Mouse (Mus musculus): ENCODE results near the gene Plekhf1. TPM values are rescaled to one million over a fixed set of nuclear protein-coding genes. Genes with fewer than 3 reads are reported as not detected.

The Plekhf1 gene
- polyA plus RNA-seq, 1 experiment from 2014 or later = 0.77 TPM

- no peak overlapping the region for H3K9ac ChIP-seq
- ATAC-seq (ENCODE audit: low FRiP score) = no peak
- no peaks in the 10 kb centered on the region for H3K4me1 ChIP-seq (replicated peaks)
- H3K36me3 ChIP-seq = peaks cover 38% of the 10 kb centered on the region
- H3K4me2 ChIP-seq = no peak overlapping the region
- no peak overlapping the region for H3K4me3 ChIP-seq
- H3K27ac ChIP-seq = no peak overlapping the region
- no peaks in the 10 kb centered on the region for H3K9me3 ChIP-seq
- H3K27me3 ChIP-seq = no peaks in the 10 kb centered on the region
- 41% methylated on average over 10 of the region's 10 CpGs for WGBS
These were observed 36.2 kb downstream of the Plekhf1 start for GRCm38 (mm10) chr7:38191571-38191970.

- Histone ChIP-seq H3K9ac (no peak overlapping the region), H3K27me3 (no peaks in the 10 kb centered on the region), H3K4me1 (replicated peaks) (no peaks in the 10 kb centered on the region), H3K9me3 (no peaks in the 10 kb centered on the region), H3K4me3 (no peak overlapping the region), H3K36me3 (peaks cover 34% of the 10 kb centered on the region), H3K4me2 (no peak overlapping the region), H3K27ac (no peak overlapping the region)
- ATAC-seq (ENCODE audit: low FRiP score) = no peak
- WGBS = 60% methylated on average over 8 of the region's 8 CpGs
These were observed 36.7 kb downstream of the Plekhf1 start for GRCm38 (mm10) chr7:38191146-38191545.

GRCm38 (mm10) chr7:38190056-38190835 is 37.6 kb downstream of the Plekhf1 start:
- Histone ChIP-seq H3K9me3 (no peaks in the 10 kb centered on the region), H3K4me3 (no peak overlapping the region), H3K4me2 (no peak overlapping the region), H3K36me3 (peaks cover 27% of the 10 kb centered on the region), H3K9ac (no peak overlapping the region), H3K27me3 (no peaks in the 10 kb centered on the region), H3K4me1 (replicated peaks) (no peaks in the 10 kb centered on the region), H3K27ac (no peak overlapping the region)
- ATAC-seq (ENCODE audit: low FRiP score) = no peak
- WGBS = 88% methylated on average over 8 of the region's 8 CpGs

GRCm38 (mm10) chr7:38189136-38189982 is 38.5 kb downstream of the Plekhf1 start:
- ATAC-seq (ENCODE audit: low FRiP score) = no peak

GRCm38 (mm10) chr7:38188281-38189075 is 39.3 kb downstream of the Plekhf1 start:
- no peak for ATAC-seq (ENCODE audit: low FRiP score)
- H3K27ac ChIP-seq = no peak overlapping the region
- H3K4me3 ChIP-seq = no peak overlapping the region
- no peaks in the 10 kb centered on the region for H3K27me3 ChIP-seq
- no peak overlapping the region for H3K4me2 ChIP-seq
- H3K9me3 ChIP-seq = no peaks in the 10 kb centered on the region
- no peak overlapping the region for H3K9ac ChIP-seq
- H3K36me3 ChIP-seq = peaks cover 20% of the 10 kb centered on the region
- H3K4me1 ChIP-seq (replicated peaks) = peaks cover 7% of the 10 kb centered on the region
- WGBS = 96% methylated on average over 8 of the region's 8 CpGs

More at GRCm38 (mm10) chr7:38189136-38189982, 38.5 kb downstream of the Plekhf1 start:
- WGBS = 82% methylated on average over 15 of the region's 15 CpGs
- Histone ChIP-seq H3K9me3 (no peaks in the 10 kb centered on the region), H3K36me3 (peaks cover 20% of the 10 kb centered on the region), H3K27me3 (no peaks in the 10 kb centered on the region), H3K4me2 (no peak overlapping the region), H3K9ac (no peak overlapping the region), H3K4me3 (no peak overlapping the region), H3K4me1 (replicated peaks) (peaks cover 2% of the 10 kb centered on the region), H3K27ac (no peak overlapping the region)

GRCm38 (mm10) chr7:38187796-38188195 is 40.0 kb downstream of the Plekhf1 start:
- Histone ChIP-seq H3K4me2 (no peak overlapping the region), H3K27me3 (no peaks in the 10 kb centered on the region), H3K4me3 (no peak overlapping the region), H3K9ac (no peak overlapping the region), H3K36me3 (peaks cover 20% of the 10 kb centered on the region), H3K4me1 (replicated peaks) (peaks cover 14% of the 10 kb centered on the region), H3K9me3 (no peaks in the 10 kb centered on the region), H3K27ac (no peak overlapping the region)
- WGBS = 88% methylated on average over 4 of the region's 4 CpGs
- ATAC-seq (ENCODE audit: low FRiP score) = no peak

GRCm38 (mm10) chr7:38186861-38187260 is 41.0 kb downstream of the Plekhf1 start:
- H3K27me3 ChIP-seq = no peaks in the 10 kb centered on the region
- no peak overlapping the region for H3K4me2 ChIP-seq
- WGBS = 77% methylated on average over 4 of the region's 4 CpGs
- no peak overlapping the region for H3K4me3 ChIP-seq
- no peak overlapping the region for H3K9ac ChIP-seq
- no peaks in the 10 kb centered on the region for H3K9me3 ChIP-seq
- ATAC-seq (ENCODE audit: low FRiP score) = no peak
- H3K4me1 ChIP-seq (replicated peaks) = peaks cover 18% of the 10 kb centered on the region
- no peak overlapping the region for H3K27ac ChIP-seq
- peaks cover 20% of the 10 kb centered on the region for H3K36me3 ChIP-seq

GRCm38 (mm10) chr7:38184786-38185185 is 43.0 kb downstream of the Plekhf1 start:
- Histone ChIP-seq H3K4me2 (peak overlapping the region; percentile 89; the same call in 1 of the 2 replicates), H3K36me3 (peaks cover 12% of the 10 kb centered on the region), H3K4me3 (no peak overlapping the region), H3K9ac (no peak overlapping the region), H3K27me3 (no peaks in the 10 kb centered on the region), H3K27ac (no peak overlapping the region), H3K9me3 (no peaks in the 10 kb centered on the region), H3K4me1 (replicated peaks) (peaks cover 18% of the 10 kb centered on the region)
- WGBS = 87% methylated on average over 6 of the region's 6 CpGs
- ATAC-seq (ENCODE audit: low FRiP score) = no peak

GRCm38 (mm10) chr7:38184418-38184745 is 43.4 kb downstream of the Plekhf1 start:
- no peaks in the 10 kb centered on the region for H3K27me3 ChIP-seq
- no peaks in the 10 kb centered on the region for H3K9me3 ChIP-seq
- peak overlapping the region; percentile 63 for H3K4me3 ChIP-seq
- H3K9ac ChIP-seq = peak overlapping the region; percentile 86
- H3K4me1 ChIP-seq (replicated peaks) = peaks cover 18% of the 10 kb centered on the region
- H3K4me2 ChIP-seq = peak overlapping the region; percentile 89
- H3K27ac ChIP-seq = 0 out of 2 replicates have a peak overlapping the region, but pooled peaks have one; percentile 96
- 78% methylated on average over 1 of the region's 1 CpGs for WGBS
- no peak for ATAC-seq (ENCODE audit: low FRiP score)
- H3K36me3 ChIP-seq = peaks cover 8% of the 10 kb centered on the region

GRCm38 (mm10) chr7:38183709-38184417 is 44.0 kb downstream of the Plekhf1 start:
- Histone ChIP-seq H3K36me3 (peaks cover 3% of the 10 kb centered on the region; the same call in 1 of the 2 replicates), H3K9me3 (no peaks in the 10 kb centered on the region), H3K4me3 (peak overlapping the region; percentile 63), H3K27me3 (no peaks in the 10 kb centered on the region), H3K27ac (peak overlapping the region; percentile 96), H3K4me2 (peak overlapping the region; percentile 89), H3K9ac (peak overlapping the region; percentile 86), H3K4me1 (replicated peaks) (peaks cover 18% of the 10 kb centered on the region)
- WGBS = 5% methylated on average over 36 of the region's 36 CpGs
- peak; percentile 93 for ATAC-seq (ENCODE audit: low FRiP score)

GRCm38 (mm10) chr7:38182962-38183687 is 44.7 kb downstream of the Plekhf1 start, which contains the start of gene 1600014C10Rik:
Gene 1600014C10Rik, plus strand, starts transcription at chr7:38183217.
- peaks cover 18% of the 10 kb centered on the region for H3K4me1 ChIP-seq (replicated peaks)
- peak within 1 kb of the TSS; percentile 86 for H3K9ac ChIP-seq
- H3K27ac ChIP-seq = peak within 1 kb of the TSS; percentile 96
- peak within 1 kb of the TSS; percentile 63 for H3K4me3 ChIP-seq
- H3K4me2 ChIP-seq = peak within 1 kb of the TSS; percentile 89
- H3K9me3 ChIP-seq = no peaks in the 10 kb centered on the region
- no peaks in the 10 kb centered on the region for H3K36me3 ChIP-seq
- WGBS = 4% methylated on average over 28 of the region's 28 CpGs
- ATAC-seq (ENCODE audit: low FRiP score) = peak; percentile 58
- H3K27me3 ChIP-seq = no peaks in the 10 kb centered on the region

Data from hindbrain, embryonic 13.5 days (tissue).